Mouse (Mus musculus) erythroblast, embryonic 14.5 days (primary cell): Measurements from ENCODE around the gene Nav2.

Experiments
- GATA1 ChIP-seq: IDR thresholded peaks from 2 replicates; pipeline ENCODE4 v1.6.1; 2012; ENCODE audit warnings: low read length, inconsistent platforms, mixed read lengths
- TAL1 ChIP-seq: IDR thresholded peaks from 3 replicates; pipeline ENCODE4 v1.6.1; 2012; ENCODE audit warnings: low read length, inconsistent platforms, mixed read lengths

DNA sequence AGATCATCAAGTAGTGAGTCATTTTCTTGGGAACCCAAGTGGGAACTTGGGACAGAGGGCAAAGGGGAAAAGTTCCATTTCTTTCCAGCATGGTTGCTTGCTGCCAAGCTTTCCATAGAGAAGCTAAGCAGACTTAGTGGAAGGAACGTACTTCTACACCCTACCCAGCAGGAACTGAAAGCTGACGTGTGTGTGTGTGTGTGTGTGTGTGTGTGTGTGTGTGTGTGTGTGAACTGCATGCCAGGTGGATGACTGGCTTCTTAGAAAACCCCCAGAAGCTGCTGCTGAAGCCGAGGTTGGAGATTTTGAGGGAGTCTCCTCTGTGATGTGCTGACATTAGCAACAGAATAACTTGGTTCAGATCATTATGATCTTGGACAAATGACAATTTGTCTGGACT, 406.5 kb downstream of the Nav2 start:
- TF ChIP-seq GATA1 (no peak), TAL1 (no peak)
